Mouse (Mus musculus) liver, adult (tissue): Measurements from ENCODE around the gene Npnt.

Experiments used
- GATA4 ChIP-seq: IDR thresholded peaks from 2 replicates; pipeline ENCODE4 v1.6.1; 2014; ENCODE audit warnings: mild to moderate bottlenecking, low read length; ENCODE audit not compliant: insufficient replicate concordance

Npnt gene

GRCm38 (mm10) chr3:132855458-132856212 is 94.5 kb downstream of the Npnt start:
- TF ChIP-seq GATA4: no peak

DNA sequence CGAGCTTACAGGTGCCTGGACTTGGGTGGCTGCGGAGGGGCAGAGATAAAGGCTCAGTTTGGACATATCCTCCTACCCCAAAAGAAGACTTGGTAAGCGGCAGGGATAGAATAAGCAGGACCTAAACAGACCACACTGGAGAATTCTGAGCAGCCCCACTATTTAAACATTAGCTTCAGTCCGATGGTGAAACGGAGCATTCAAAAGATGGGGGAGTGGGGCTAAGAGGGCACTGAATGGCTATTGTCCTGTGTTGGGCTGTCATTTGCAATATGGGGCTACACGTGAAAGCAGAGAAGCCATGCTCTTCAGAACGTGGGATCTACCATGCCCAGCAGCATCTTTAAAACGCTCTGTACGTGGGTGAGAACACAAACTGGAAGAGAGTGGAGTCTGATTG is 95.8 kb downstream of the Npnt start:
- TF ChIP-seq GATA4: no peak

DNA sequence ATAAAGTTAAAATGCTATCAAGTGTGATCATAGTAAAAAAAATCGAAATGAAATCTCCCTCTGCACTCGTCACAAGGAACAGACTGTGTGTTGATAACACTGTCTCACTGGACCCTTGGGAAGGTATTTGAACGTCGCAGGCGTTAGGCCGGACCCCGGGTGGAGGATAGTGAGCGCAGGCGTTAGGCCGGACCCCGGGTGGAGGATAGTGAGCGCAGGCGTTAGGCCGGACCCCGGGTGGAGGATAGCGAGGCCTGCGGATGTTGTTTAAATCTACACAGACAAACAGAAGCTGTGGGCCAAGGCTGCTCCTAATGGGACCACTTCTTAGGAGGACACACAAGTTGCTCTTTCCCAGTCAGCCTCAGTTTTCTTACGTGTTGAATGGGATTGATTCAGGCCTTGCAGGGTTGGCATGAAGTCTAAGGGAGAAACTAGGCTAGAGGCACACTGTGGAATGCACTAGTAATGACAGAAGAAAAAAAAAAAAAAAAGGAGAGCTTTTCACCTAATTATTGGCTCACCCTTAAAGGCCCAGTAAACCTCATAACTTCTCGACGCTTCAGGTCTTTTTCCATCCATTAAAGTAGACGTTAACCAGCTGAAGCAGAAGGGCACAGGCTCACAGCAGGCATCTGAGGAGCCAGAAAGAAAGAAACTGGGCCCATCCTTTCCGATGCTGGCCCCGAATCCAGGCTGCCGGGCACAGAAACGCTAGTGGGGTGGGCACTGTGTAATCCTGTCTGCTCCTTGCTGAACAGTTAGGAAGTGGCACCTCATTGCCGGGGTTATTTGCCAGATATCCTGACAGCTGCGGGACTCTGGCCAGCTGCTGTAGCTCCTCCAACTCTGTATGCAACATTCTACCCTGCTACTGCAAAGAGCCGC is 98.0 kb downstream of the Npnt start:
- TF ChIP-seq GATA4: no peak

- TF ChIP-seq GATA4: no peak
Observed at GRCm38 (mm10) chr3:132851417-132851816, 98.7 kb downstream of the Npnt start.

GRCm38 (mm10) chr3:132850431-132850830 is 99.7 kb downstream of the Npnt start:
- no peak for TF ChIP-seq GATA4

DNA sequence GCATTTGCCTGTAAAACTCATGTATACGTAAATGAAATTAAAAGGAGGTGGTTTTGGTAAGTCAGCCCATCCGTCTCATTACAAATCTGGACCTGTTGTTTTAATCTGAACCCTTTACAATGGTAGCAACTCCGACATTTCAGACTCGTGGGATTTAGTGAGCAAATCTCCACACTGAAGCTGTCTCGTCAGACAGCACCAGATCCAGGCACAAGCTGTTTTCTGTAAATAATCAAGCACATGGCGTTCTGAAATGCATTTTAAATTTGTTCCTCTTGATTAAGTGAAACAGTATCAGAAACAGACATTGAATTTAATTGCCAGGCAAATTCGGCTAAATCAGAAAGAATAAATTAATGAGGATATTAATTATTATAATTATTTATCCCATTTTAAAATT is 100.4 kb downstream of the Npnt start:
- TF ChIP-seq GATA4: no peak

DNA sequence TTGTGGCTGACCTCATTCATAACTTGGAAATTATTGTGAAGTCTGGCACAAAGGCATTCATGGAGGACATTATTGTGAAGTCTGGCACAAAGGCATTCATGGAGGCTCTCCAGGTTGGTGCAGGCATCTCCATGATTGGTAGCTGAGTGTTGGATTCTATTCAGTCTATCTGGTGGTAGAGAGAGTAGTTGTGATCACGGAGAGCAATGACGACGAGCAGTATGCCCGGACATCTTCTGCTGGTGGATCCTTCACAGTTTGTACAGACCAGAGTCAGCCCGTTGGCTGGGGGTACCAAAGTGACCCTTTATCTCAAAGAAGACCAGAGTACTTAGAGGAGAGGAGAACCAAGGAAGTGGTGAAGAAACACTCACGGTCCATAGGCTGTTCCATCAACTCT is 107.4 kb downstream of the Npnt start:
- no peak for TF ChIP-seq GATA4

GRCm38 (mm10) chr3:132839516-132839915 is 110.6 kb downstream of the Npnt start:
- TF ChIP-seq GATA4: no peak

- TF ChIP-seq GATA4: no peak
Observed at GRCm38 (mm10) chr3:132838656-132839417, 111.3 kb downstream of the Npnt start.

GRCm38 (mm10) chr3:132837134-132837533 is 113.0 kb downstream of the Npnt start:
- TF ChIP-seq GATA4: no peak

DNA sequence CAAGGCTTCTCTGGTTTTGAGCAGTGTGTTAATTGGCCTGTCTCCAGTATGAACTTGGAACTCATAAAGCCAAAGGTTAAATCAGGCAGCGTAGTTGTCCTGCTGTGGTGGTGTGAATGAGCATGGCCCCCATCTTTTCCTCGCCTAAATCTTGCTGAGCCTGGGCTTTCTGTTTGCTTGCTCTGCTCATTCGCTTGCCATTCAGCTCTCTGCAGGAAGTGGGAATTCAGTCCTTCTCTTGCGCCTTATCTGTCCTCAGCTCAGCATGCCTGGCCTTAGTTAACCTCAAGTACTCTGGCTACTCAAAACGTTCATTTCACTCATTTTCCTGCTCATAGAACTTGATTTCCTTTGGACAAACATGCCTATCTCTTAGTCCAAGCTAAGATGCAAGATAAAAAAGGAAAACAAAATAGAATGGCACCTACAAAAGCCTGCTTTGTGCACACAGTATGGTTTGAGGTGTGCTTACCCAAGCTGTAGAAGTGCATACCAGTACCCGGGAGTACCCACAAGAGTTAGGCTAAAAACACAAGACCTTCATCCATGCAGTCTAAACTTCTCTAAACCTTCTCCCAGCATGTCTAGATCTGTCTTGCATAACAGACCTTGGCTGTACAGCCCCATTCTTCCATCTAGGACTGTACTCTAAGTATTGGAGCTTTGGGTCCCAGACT is 114.8 kb downstream of the Npnt start:
- peak; percentile 67; the same call in 1 of the 2 replicates for TF ChIP-seq GATA4
